Mouse (Mus musculus) gastrocnemius, adult 2 months (tissue): ENCODE results near the gene Dcps. TPM values are rescaled to one million over a fixed set of nuclear protein-coding genes. Genes with fewer than 3 reads are reported as not detected.

Experiments
- DNase-seq: peaks from one replicate; pipeline ENCODE4 v3.0.0; 2022
- H3K27ac ChIP-seq: fragments of 200-600 bp; 2 replicates; pipeline ENCODE4 v1.8.1; 2022; ENCODE audit warnings: mild to moderate bottlenecking
- H3K4me3 ChIP-seq: fragments of 200-600 bp; 2 replicates; pipeline ENCODE4 v1.8.1; 2022; ENCODE audit warnings: mild to moderate bottlenecking, moderate library complexity
- CTCF ChIP-seq: fragments of 200-600 bp; IDR thresholded peaks from 2 replicates; pipeline ENCODE4 v1.8.1; 2022; ENCODE audit warnings: antibody characterized with exemption, mild to moderate bottlenecking, moderate library complexity
- intact Hi-C: fragments of 180-260 bp; cut with DNase I; formaldehyde crosslinking; loops from one replicate; pipeline ENCODE4 v1.15.1; 2025
- total RNA-seq, 2 experiments: library from RNA; stranded (reverse); gene quantifications; 2 replicates each; pipeline ENCODE4 v1.2.3; 2021

Dcps gene
- total RNA-seq, 2 experiments from 2014 or later = 7.7 to 8.4 TPM

DNA sequence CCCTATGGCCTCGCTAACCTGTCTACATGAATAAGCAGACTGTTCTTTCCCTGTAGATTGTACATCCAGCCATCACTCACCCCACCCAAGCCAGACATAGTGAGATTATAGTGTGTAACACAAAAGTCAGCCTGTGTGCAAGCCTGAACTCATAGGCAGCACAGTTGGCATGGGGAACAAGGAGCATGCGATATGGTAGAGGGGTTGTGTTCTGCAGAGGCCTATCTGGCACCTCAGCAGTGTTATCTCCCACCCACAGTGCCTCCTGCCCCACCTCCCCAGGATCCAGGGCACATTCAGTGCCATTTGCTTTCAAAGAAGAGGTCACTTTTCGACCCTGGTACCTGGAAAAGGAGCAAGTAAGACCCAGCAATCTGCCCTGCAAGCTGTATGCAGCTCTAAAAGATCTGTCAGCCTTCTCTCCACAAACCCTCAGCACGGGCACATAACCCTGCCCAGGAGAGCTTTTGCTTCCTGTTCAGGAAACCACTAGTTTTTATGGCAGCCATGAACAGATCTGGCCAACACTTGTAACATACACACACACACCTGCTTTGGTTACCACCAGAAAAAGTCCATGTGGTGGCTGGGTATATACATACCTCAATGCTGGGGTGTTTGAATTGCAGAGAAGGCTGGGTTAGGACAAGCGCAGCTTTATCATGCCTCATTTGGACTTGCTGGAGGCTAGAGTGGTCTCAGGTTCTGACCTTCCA is 53.2 kb downstream of the Dcps start:
- no peak for TF ChIP-seq CTCF
- Histone ChIP-seq H3K27ac (peak overlapping the region; percentile 80), H3K4me3 (no peak overlapping the region)
- intact Hi-C loops = no loop called here
- no peak for DNase-seq

GRCm38 (mm10) chr9:35119168-35119567 is 56.7 kb downstream of the Dcps start, which contains the start of gene St3gal4:
TSS of gene St3gal4 (minus strand) at chr9:35119268.
- DNase-seq = no peak
- Histone ChIP-seq H3K27ac (peak within 1 kb of the TSS; percentile 93), H3K4me3 (peak within 1 kb of the TSS; percentile 91)
- no peak for TF ChIP-seq CTCF
- intact Hi-C loops = loop anchor here (5.0 kb wide), 3 partner anchors 43 to 148 kb away; partner anchors contain the start of genes Fam118b and Rpusd4

- TF ChIP-seq CTCF = no peak
- no peak overlapping the region for H3K4me3 ChIP-seq
- DNase-seq = no peak
- H3K27ac ChIP-seq = peak overlapping the region; percentile 93; the same call in 1 of the 2 replicates
- intact Hi-C loops = loop anchor here (5.0 kb wide), 3 partner anchors 44 to 149 kb away; partner anchors contain the start of genes Fam118b and Rpusd4
Measured at GRCm38 (mm10) chr9:35118563-35118962, 57.3 kb downstream of the Dcps start.

- peak; percentile 43 for DNase-seq
- intact Hi-C loops = loop anchor here (5.0 kb wide), 3 partner anchors 45 to 150 kb away; partner anchors contain the start of genes Fam118b and Rpusd4
- TF ChIP-seq CTCF = no peak
- Histone ChIP-seq H3K27ac (peak overlapping the region; percentile 93), H3K4me3 (peak overlapping the region; percentile 91)
Measured at GRCm38 (mm10) chr9:35117384-35118295, 58.2 kb downstream of the Dcps start.

GRCm38 (mm10) chr9:35116391-35117381 is 59.2 kb downstream of the Dcps start:
- TF ChIP-seq CTCF = peak; percentile 2; the same call in 1 of the 2 replicates
- peak; percentile 90 for DNase-seq
- Histone ChIP-seq H3K27ac (peak overlapping the region; percentile 93), H3K4me3 (peak overlapping the region; percentile 91)
- intact Hi-C loops = loop anchor here (5.0 kb wide), 3 partner anchors 46 to 151 kb away; partner anchors contain the start of genes Fam118b and Rpusd4

DNA sequence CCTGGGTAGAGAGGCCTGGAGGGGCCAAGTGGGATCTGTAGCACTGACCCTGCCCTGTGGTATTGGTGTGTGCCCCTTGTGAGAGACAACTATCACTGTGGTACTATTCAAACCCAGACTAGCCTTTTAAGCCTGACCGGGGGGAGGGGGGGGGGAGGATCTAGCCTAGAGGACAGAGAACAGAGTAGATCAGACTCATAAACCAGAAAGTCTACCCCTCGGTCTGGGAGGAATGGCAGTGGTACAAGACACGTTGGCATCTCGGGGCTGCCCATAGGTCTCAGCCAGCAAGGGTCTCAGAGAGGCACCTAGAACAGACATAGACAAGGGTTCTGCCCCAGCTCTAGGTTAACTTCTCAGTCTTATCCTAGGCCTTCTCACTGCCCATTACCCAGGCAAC is 60.1 kb downstream of the Dcps start:
- Histone ChIP-seq H3K27ac (peak overlapping the region; percentile 93), H3K4me3 (peak overlapping the region; percentile 91)
- intact Hi-C loops = loop anchor here (5.0 kb wide), 3 partner anchors 46 to 151 kb away; partner anchors contain the start of genes Fam118b and Rpusd4
- no peak for DNase-seq
- no peak for TF ChIP-seq CTCF

GRCm38 (mm10) chr9:35115299-35115698 is 60.6 kb downstream of the Dcps start:
- intact Hi-C loops = loop anchor here (5.0 kb wide), 3 partner anchors 47 to 152 kb away; partner anchors contain the start of genes Fam118b and Rpusd4
- no peak for TF ChIP-seq CTCF
- Histone ChIP-seq H3K27ac (peak overlapping the region; percentile 93), H3K4me3 (peak overlapping the region; percentile 91)
- DNase-seq = no peak

DNA sequence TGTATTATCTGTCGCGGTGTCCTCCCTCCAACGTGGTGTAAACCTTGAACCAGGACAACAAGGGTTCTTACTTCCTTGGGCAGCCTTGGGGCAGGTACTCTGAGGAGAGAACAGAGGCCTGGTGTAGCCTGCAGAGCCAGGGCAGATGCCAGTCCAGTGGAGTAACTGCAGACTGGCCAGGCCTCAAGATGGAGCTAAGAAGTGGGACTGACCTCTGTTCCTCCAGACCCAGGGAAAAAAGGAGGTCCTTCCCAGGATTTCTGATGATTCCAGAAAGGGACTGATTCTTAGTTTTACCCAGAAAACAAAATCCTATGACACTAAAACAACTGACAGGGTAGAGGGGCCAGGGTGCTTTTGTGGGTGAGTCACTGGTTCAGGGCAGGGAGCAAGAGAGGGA is 61.6 kb downstream of the Dcps start:
- TF ChIP-seq CTCF = no peak
- Histone ChIP-seq H3K4me3 (no peak overlapping the region), H3K27ac (0 out of 2 replicates have a peak overlapping the region, but pooled peaks have one; percentile 16)
- no peak for DNase-seq
- intact Hi-C loops = loop anchor here (5.0 kb wide), 1 partner anchor 67 kb away; no protein-coding TSS in a partner anchor

DNA sequence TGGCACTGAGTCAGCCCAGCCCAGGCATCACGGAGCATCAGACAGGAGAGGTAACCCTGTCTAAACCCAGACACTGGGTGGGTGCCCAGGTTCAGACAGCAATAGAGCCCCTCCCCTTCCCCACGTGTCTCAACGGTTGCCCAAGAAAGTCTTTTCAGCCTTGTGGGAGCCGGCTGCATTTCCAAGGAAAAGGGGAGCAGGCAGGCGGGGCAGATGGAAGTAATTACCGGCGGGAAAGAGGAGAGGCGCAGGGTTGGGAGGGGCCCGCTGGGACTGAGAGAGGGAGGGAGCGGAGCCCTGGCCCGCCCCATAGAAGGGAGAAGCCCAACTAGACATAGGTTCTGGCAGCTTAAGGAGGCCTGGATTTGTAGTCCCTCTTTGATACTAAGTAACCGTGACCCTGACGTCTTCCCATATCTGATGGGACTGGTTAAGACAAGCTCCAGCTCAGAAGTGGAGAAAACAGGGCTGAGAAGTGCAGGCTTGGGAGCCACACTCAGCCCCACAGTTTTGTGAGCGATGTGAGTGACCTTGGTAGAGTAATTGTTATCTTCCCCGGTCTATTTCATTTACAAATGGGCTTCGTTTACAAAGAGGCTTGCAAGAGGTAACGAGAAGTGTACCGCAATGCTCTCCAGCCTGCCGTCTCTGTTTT is 63.8 kb downstream of the Dcps start:
- intact Hi-C loops = loop anchor here (5.0 kb wide), 1 partner anchor 65 kb away; no protein-coding TSS in a partner anchor
- peak overlapping the region; percentile 38; the same call in 1 of the 2 replicates for H3K27ac ChIP-seq

GRCm38 (mm10) chr9:35111446-35111845 is 64.4 kb downstream of the Dcps start:
- intact Hi-C loops = loop anchor here (5.0 kb wide), 1 partner anchor 64 kb away; no protein-coding TSS in a partner anchor
- H3K27ac ChIP-seq = peak overlapping the region; percentile 20; the same call in 1 of the 2 replicates
- no peak overlapping the region for H3K4me3 ChIP-seq

More for the DNA sequence above, 63.8 kb downstream of the Dcps start:
- peak; percentile 84 for DNase-seq
- TF ChIP-seq CTCF = no peak
- no peak overlapping the region for H3K4me3 ChIP-seq

More at GRCm38 (mm10) chr9:35111446-35111845, 64.4 kb downstream of the Dcps start:
- TF ChIP-seq CTCF = no peak
- DNase-seq = no peak
